Mouse (Mus musculus) spleen, adult 2 months (tissue): ENCODE data around the gene Hint1.

Experiments used
- CTCF ChIP-seq: fragments of 200-500 bp; IDR thresholded peaks from 2 replicates; pipeline ENCODE4 v1.5.1; 2011; ENCODE audit warnings: mild to moderate bottlenecking, inconsistent platforms; ENCODE audit not compliant: insufficient read depth, insufficient read length, insufficient replicate concordance; ENCODE audit errors: extremely low read depth
- POLR2A ChIP-seq: fragments of 200-500 bp; IDR thresholded peaks from 2 replicates; pipeline ENCODE4 v1.6.1; 2011; ENCODE audit warnings: low read depth, low read length, inconsistent platforms

DNA sequence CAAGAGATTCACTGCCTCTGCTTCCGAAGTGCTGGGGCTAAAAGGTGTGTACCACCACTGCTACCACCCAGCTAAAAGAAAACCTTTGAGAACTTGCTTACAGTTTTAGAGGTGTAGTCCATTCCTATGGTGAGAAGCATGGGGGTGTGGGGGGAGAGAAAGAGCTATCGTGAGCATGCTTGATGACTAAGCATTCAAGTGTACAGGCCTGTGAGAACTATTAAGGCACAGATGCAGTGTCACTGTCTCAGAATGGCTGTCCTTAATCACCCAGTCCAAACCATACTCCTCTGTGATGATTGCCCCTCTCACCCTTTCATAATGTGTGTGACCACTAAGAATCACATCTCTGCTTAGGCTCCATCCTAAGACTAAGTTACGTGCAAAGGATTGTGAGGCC, 3.1 kb downstream of the Hint1 start:
- no peak for TF ChIP-seq CTCF
- no peak for TF ChIP-seq POLR2A
